Mouse (Mus musculus): ENCODE results near the gene Ppif. TPM values are rescaled to one million over a fixed set of nuclear protein-coding genes. Genes with fewer than 3 reads are reported as not detected.

Ppif gene
- polyA plus RNA-seq, 1 experiment from 2014 or later, result 44.4 TPM

DNA sequence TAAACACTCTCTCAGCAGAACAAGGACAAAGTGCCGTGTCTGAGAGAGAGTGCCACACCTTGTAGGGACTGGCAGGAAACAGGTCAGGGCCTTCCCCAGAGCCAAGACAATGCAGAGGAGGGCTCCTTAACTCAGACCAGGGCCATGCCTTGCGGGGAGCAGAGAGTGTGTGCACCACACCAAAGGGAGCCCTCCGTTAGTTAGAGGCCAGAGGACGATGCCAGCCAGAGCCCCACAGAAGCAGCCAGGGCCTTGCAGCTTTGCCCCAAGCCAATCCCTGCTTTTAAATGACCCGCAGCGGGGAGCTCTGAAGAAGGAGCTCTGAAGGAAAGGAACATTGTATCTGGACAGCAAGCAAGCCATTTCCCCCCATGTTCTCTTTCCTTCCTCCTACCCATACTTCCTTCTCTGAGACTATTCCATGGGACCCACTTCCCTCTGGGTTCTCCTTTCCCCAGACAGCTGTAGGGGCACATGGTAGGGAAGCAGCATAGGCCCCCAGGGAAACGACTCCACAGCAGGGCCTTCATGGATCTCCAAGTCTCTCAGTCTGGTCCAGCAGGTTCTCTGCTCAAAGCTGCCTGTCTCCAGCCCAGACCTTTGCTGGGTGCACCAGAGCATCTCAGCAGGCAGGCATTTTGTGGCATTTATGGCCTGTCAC lies 30.2 kb upstream of the Ppif start:
- no peak for ATAC-seq (ENCODE audit: low FRiP score, low TSS enrichment)
- no peak overlapping the region for H3K9ac ChIP-seq (ENCODE audit: low read depth, low read length)
- no peak overlapping the region for H3K27ac ChIP-seq (ENCODE audit: low read depth, low read length)
- 82% methylated on average over 7 of the region's 7 CpGs for WGBS
- no peaks in the 10 kb centered on the region for H3K4me1 ChIP-seq (ENCODE audit: control insufficient read depth, insufficient read depth, low read length)
- H3K27me3 ChIP-seq (ENCODE audit: control insufficient read depth, insufficient read depth, low read length), result no peaks in the 10 kb centered on the region
- no peak overlapping the region for H3K4me3 ChIP-seq (ENCODE audit: low read length)
- peaks cover 73% of the 10 kb centered on the region for H3K36me3 ChIP-seq (ENCODE audit: control insufficient read depth, insufficient read depth, low read length)
- H3K9me3 ChIP-seq (ENCODE audit: control insufficient read depth, low read length), result no peaks in the 10 kb centered on the region
- H3K4me2 ChIP-seq (replicated peaks; ENCODE audit: low read depth, low read length), result no peak overlapping the region

DNA sequence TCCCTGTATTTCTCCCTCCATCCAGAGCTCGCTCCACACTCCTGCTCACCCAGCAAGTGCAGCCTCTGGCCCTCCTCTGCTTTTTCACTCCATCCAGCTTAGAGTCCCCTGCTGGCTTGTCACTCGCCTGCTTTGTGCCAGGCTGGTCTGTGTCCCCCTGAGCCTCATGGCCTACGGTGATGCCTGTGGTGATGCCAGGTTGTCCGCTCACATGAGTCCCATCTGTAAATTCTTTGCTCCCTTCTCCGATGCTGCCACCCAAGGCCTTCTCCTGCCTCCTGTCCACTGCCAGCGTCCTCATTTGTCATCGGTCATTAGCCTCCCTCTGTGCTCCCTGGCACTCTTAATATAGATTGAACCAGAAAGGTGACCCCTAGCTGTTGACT lies 29.7 kb upstream of the Ppif start:
- Histone ChIP-seq H3K36me3 (ENCODE audit: control insufficient read depth, insufficient read depth, low read length) (peaks cover 71% of the 10 kb centered on the region), H3K4me2 (replicated peaks; ENCODE audit: low read depth, low read length) (no peak overlapping the region), H3K9me3 (ENCODE audit: control insufficient read depth, low read length) (no peaks in the 10 kb centered on the region), H3K27ac (ENCODE audit: low read depth, low read length) (no peak overlapping the region), H3K4me1 (ENCODE audit: control insufficient read depth, insufficient read depth, low read length) (no peaks in the 10 kb centered on the region), H3K9ac (ENCODE audit: low read depth, low read length) (no peak overlapping the region), H3K4me3 (ENCODE audit: low read length) (no peak overlapping the region), H3K27me3 (ENCODE audit: control insufficient read depth, insufficient read depth, low read length) (no peaks in the 10 kb centered on the region)
- 74% methylated on average over 7 of the region's 7 CpGs for WGBS
- ATAC-seq (ENCODE audit: low FRiP score, low TSS enrichment), result no peak

DNA sequence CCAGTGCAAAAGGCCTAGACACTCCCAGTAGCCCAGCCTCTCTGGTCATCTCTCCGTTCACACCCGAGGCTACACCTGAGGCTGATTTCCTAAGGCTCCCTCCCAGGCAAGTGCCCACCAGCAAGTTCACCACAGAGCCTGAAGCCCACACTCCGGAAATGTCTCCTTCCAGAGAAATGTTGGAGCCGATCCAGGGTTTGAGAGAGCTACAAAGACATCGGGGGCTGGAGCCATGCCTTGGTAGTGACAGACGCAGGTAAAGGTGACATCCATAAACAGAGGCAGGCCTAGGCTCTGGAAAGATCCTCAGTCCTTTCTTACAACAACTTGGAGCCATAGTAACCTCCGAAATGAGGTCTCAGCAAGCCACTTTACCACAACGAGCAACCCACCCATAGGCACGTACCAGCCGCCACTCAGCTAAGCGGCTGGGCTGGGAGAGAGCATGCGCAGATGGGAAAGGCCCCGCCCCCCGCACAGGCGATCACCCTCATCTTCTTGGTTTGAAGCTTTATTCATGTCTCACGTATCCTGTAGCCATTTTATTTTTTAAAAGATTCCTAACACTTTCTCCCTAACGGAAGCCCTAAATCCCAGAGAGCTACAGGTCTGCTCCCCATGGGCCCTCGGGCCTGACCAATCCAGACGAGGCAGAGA lies 28.5 kb upstream of the Ppif start:
- no peak overlapping the region for H3K4me2 ChIP-seq (replicated peaks; ENCODE audit: low read depth, low read length)
- H3K27ac ChIP-seq (ENCODE audit: low read depth, low read length), result no peak overlapping the region
- no peak overlapping the region for H3K4me3 ChIP-seq (ENCODE audit: low read length)
- H3K4me1 ChIP-seq (ENCODE audit: control insufficient read depth, insufficient read depth, low read length), result no peaks in the 10 kb centered on the region
- 75% methylated on average over 19 of the region's 19 CpGs for WGBS
- ATAC-seq (ENCODE audit: low FRiP score, low TSS enrichment), result no peak
- no peak overlapping the region for H3K9ac ChIP-seq (ENCODE audit: low read depth, low read length)
- no peaks in the 10 kb centered on the region for H3K9me3 ChIP-seq (ENCODE audit: control insufficient read depth, low read length)
- H3K27me3 ChIP-seq (ENCODE audit: control insufficient read depth, insufficient read depth, low read length), result no peaks in the 10 kb centered on the region
- H3K36me3 ChIP-seq (ENCODE audit: control insufficient read depth, insufficient read depth, low read length), result peaks cover 60% of the 10 kb centered on the region

DNA sequence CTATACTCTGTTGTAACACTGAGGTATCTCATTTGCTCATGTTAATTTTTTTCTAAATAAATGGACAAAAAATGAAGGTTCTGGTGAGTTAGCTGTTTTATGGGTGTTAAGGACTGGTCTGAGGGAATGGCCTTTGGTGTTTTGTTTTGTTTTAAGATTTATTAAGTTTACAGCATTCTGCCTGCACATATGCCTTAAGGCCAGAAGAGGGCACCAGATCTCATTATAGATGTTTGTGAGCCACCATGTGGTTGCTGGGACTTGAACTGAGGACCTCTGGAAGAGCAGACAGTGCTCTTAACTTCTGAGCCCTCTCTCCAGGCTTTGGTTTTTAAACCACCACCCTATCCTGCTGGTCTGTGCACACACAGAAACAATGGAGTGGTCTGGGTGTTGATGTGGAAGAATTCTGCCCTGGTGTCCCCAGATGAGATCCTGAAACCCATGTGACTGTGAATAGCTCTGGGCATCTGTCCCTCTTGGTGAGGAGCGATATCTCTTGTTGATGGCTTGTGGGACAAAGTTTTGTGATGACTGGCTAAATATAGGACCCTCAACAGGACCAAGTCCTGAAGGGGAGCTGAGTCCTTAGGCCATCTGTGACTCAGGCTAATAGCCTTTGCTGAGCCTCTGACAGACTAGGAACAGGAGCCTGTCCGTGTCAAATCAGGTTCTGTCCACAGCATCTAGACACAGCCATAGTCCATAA lies 27.1 kb upstream of the Ppif start:
- 76% methylated on average over 2 of the region's 2 CpGs for WGBS
- Histone ChIP-seq H3K36me3 (ENCODE audit: control insufficient read depth, insufficient read depth, low read length) (peaks cover 46% of the 10 kb centered on the region), H3K27ac (ENCODE audit: low read depth, low read length) (no peak overlapping the region)

DNA sequence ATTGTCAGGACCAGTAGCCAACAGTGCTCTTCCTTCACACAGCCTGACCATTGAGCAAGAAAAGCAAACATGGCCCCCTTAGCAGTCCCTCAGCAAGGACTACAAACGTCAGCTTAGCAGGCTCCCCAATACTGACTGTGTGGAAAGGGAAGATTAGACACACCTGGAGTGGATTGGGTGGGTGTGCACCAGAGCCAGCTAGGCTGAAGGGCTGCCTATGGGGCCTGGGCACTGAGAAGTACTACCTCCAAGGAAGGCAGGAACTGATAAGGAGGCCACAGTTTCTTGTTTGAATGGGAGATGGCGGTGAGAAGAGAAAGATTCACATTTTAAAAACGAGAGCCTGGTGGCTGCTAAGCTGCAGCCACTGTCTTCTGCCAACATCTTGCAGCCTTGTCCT lies 26.4 kb upstream of the Ppif start:
- no peaks in the 10 kb centered on the region for H3K9me3 ChIP-seq (ENCODE audit: control insufficient read depth, low read length)
- ATAC-seq (ENCODE audit: low FRiP score, low TSS enrichment), result no peak

More for the DNA sequence above, 27.1 kb upstream of the Ppif start:
- no peak for ATAC-seq (ENCODE audit: low FRiP score, low TSS enrichment)
- H3K4me1 ChIP-seq (ENCODE audit: control insufficient read depth, insufficient read depth, low read length), result no peaks in the 10 kb centered on the region
- H3K9me3 ChIP-seq (ENCODE audit: control insufficient read depth, low read length), result no peaks in the 10 kb centered on the region
- no peak overlapping the region for H3K4me3 ChIP-seq (ENCODE audit: low read length)
- no peak overlapping the region for H3K9ac ChIP-seq (ENCODE audit: low read depth, low read length)
- H3K4me2 ChIP-seq (replicated peaks; ENCODE audit: low read depth, low read length), result no peak overlapping the region
- H3K27me3 ChIP-seq (ENCODE audit: control insufficient read depth, insufficient read depth, low read length), result no peaks in the 10 kb centered on the region

DNA sequence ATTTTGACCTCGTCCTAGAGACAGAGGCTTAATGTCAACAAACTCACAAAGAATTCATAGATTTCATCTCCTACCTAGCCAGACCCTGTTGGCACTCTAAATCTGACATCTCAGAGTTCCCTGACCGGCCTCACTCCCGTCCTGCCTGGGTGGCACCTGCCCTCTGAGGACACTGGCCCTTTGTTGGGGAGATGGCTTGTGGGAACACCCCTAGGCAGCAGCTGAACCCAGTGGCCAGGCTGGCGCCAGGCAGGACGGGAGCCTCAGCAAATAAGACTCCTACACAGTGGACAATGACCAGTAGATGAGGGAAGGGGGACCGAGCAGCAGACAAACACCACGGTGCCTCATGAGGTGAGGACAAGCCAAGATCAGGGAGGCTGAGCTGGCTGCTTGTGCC lies 14.3 kb upstream of the Ppif start:
- Histone ChIP-seq H3K4me3 (ENCODE audit: low read length) (no peak overlapping the region), H3K27ac (ENCODE audit: low read depth, low read length) (no peak overlapping the region), H3K9me3 (ENCODE audit: control insufficient read depth, low read length) (no peaks in the 10 kb centered on the region), H3K9ac (ENCODE audit: low read depth, low read length) (no peak overlapping the region), H3K4me1 (ENCODE audit: control insufficient read depth, insufficient read depth, low read length) (no peaks in the 10 kb centered on the region), H3K36me3 (ENCODE audit: control insufficient read depth, insufficient read depth, low read length) (no peaks in the 10 kb centered on the region), H3K27me3 (ENCODE audit: control insufficient read depth, insufficient read depth, low read length) (no peaks in the 10 kb centered on the region), H3K4me2 (replicated peaks; ENCODE audit: low read depth, low read length) (no peak overlapping the region)
- 52% methylated on average over 7 of the region's 7 CpGs for WGBS
- ATAC-seq (ENCODE audit: low FRiP score, low TSS enrichment), result no peak

More for the DNA sequence above, 26.4 kb upstream of the Ppif start:
- H3K27ac ChIP-seq (ENCODE audit: low read depth, low read length), result no peak overlapping the region
- H3K9ac ChIP-seq (ENCODE audit: low read depth, low read length), result no peak overlapping the region
- H3K27me3 ChIP-seq (ENCODE audit: control insufficient read depth, insufficient read depth, low read length), result no peaks in the 10 kb centered on the region
- H3K4me1 ChIP-seq (ENCODE audit: control insufficient read depth, insufficient read depth, low read length), result no peaks in the 10 kb centered on the region
- H3K4me2 ChIP-seq (replicated peaks; ENCODE audit: low read depth, low read length), result no peak overlapping the region
- peaks cover 38% of the 10 kb centered on the region for H3K36me3 ChIP-seq (ENCODE audit: control insufficient read depth, insufficient read depth, low read length)
- WGBS, result 75% methylated on average over 3 of the region's 3 CpGs
- H3K4me3 ChIP-seq (ENCODE audit: low read length), result no peak overlapping the region

DNA sequence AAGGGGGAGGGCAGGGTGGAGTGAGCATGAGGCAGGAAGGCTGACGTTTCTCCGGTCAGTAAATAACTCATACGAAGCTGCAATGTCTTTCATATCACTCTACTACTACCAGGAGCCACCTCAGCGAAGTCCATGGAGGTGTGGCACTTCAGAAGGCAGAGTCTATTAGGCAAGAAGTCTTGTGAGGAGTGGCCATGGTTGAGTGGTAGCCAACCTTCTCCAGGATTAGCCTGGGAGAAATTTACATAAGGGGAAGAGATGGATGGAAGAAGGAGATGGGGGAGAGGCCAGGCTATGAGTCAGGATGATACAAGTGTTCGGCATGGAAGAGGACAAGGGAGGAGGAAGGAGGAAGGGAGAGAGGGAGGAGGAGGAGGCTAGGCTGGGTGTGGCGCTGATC lies 11.9 kb upstream of the Ppif start:
- Histone ChIP-seq H3K27me3 (ENCODE audit: control insufficient read depth, insufficient read depth, low read length) (no peaks in the 10 kb centered on the region), H3K9me3 (ENCODE audit: control insufficient read depth, low read length) (no peaks in the 10 kb centered on the region), H3K27ac (ENCODE audit: low read depth, low read length) (no peak overlapping the region), H3K4me3 (ENCODE audit: low read length) (no peak overlapping the region), H3K36me3 (ENCODE audit: control insufficient read depth, insufficient read depth, low read length) (no peaks in the 10 kb centered on the region), H3K4me1 (ENCODE audit: control insufficient read depth, insufficient read depth, low read length) (no peaks in the 10 kb centered on the region), H3K4me2 (replicated peaks; ENCODE audit: low read depth, low read length) (no peak overlapping the region), H3K9ac (ENCODE audit: low read depth, low read length) (no peak overlapping the region)
- ATAC-seq (ENCODE audit: low FRiP score, low TSS enrichment), result no peak
- 78% methylated on average over 6 of the region's 6 CpGs for WGBS

DNA sequence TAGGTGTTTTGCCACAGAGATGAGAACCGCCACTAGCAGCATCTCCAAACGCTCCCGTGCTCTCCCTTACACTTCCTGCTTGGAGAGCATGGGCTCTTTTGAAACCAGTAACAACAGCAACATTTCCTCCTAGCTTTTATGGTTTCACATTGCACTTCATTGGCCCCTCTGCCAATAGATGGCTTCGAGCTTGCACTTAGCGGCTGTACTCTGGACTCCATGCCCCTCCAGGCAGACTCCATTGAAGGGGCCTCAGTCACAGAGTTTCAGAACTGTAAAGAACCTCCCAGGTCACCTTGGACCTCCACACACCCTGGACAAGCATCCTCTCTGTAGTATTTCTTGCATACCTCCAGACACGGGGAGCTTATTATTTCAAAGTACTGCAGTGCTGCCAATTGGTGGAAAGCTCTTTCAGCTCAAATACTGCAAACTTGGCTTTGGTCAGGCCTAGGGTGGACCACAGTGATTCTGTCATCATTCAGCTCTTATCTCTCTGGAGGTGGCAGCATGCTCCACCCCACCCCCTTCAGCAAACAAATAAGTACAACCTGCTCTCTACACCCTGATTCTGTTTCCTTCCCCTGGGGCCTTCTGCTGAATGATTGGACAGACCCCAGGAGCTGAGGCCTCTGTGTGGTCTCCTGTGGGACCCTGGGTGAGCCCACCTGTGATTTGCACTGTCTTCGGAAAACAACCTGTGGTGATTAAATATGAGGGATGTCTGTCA lies 7.6 kb upstream of the Ppif start:
- H3K4me1 ChIP-seq (ENCODE audit: control insufficient read depth, insufficient read depth, low read length), result no peaks in the 10 kb centered on the region
- no peaks in the 10 kb centered on the region for H3K27me3 ChIP-seq (ENCODE audit: control insufficient read depth, insufficient read depth, low read length)
- no peak for ATAC-seq (ENCODE audit: low FRiP score, low TSS enrichment)
- H3K27ac ChIP-seq (ENCODE audit: low read depth, low read length), result no peak overlapping the region
- WGBS, result 47% methylated on average over 7 of the region's 7 CpGs
- no peak overlapping the region for H3K9ac ChIP-seq (ENCODE audit: low read depth, low read length)
- no peak overlapping the region for H3K4me2 ChIP-seq (replicated peaks; ENCODE audit: low read depth, low read length)
- H3K4me3 ChIP-seq (ENCODE audit: low read length), result no peak overlapping the region
- H3K9me3 ChIP-seq (ENCODE audit: control insufficient read depth, low read length), result no peaks in the 10 kb centered on the region
- H3K36me3 ChIP-seq (ENCODE audit: control insufficient read depth, insufficient read depth, low read length), result no peaks in the 10 kb centered on the region

Measured in kidney, embryonic 14.5 days (tissue).